Mouse (Mus musculus) liver, adult (tissue): ENCODE data around the gene Castor1.
A peak's percentile ranks its signal among the peaks of the same experiment; 100 is the strongest.

Experiments
- GATA4 ChIP-seq: IDR thresholded peaks from 2 replicates; pipeline ENCODE4 v1.6.1; 2014; ENCODE audit warnings: mild to moderate bottlenecking, low read length; ENCODE audit not compliant: insufficient replicate concordance

Castor1 gene

DNA sequence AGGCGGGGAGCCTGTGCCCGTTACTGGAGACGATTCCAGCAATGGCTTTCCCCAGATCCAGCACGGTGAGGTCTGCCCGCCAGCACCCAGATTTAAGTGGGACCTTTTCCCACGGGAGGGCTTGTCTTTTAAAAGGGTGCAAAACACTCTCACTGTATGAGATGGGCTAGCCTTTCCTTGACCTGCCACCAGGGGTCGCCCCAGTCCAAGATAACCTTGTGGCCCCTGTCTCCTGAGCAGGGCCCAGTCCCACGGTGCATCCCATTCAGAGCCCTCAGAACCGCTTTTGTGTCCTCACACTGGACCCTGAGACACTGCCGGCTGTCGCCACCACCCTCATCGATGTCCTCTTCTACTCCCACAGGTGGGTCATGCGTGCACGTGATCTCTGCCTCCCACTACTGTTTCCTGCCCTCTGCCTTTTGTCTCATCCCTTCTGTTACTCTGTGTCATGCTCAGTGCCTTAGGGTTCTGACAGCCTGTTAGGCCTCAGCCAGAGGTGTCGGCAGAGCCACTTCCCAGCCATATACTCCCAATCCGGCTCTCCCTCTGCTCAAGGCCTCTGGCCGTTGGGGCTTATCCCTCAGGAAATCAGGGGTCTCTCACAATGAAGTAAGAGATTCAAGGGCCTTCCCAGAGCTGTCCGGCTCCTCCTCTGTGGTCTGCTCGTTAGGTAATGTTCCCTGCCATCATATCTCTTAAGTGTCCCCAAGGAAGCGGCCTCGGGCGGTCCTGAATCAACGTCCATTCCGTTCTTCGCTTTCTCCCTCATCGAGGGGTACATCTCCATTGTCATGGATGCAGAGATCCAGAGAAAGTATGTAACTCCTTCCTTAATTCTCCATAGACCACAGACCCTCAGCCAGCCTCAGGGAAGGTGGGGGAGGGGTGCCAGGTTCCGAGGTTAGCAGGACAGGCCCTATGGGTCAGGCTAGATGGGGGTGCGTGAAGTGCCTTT is 2.7 kb downstream of the Castor1 start:
- peak; percentile 73; the same call in 1 of the 2 replicates for TF ChIP-seq GATA4

DNA sequence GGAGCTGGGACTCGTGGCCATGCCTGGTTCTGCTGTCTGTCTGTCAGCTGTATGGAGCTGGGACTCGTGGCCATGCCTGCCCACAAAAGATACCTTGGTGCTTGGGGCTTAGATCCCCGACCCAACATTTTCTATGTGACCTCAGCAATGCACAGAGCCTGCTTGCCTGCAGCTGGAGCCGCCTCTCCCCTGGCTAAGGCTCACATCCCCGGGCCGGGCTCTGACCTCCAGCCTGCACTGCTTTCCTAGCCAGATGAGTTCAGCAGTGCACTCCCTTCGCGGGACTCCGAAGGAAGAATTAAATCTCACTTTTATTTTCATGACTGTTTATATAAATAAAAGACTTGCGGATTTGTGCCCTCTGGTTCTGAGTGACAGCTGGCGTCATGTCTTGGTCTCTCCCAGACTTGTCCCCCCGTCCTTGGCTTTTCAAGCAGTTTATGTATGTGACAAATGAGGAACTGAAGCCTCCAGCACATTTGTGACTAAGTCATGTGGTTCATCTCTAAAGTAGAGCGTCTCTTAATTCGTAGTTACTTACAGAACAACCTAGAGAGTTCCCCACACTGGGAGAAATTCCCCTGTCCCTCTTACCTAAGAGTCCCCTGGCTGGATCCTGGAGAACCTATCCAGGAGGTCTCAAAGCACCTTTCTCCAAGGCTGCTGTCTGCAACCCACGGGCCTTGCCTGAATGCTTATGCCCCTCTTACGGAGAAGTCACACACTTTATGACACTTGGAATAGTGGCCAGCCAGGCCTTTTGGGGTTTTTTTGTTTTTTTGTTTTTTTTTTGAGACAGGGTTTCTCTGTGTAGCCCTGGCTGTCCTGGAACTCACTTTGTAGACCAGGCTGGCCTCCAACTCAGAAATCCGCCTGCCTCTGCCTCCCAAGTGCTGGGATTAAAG is 4.3 kb downstream of the Castor1 start:
- no peak for TF ChIP-seq GATA4

DNA sequence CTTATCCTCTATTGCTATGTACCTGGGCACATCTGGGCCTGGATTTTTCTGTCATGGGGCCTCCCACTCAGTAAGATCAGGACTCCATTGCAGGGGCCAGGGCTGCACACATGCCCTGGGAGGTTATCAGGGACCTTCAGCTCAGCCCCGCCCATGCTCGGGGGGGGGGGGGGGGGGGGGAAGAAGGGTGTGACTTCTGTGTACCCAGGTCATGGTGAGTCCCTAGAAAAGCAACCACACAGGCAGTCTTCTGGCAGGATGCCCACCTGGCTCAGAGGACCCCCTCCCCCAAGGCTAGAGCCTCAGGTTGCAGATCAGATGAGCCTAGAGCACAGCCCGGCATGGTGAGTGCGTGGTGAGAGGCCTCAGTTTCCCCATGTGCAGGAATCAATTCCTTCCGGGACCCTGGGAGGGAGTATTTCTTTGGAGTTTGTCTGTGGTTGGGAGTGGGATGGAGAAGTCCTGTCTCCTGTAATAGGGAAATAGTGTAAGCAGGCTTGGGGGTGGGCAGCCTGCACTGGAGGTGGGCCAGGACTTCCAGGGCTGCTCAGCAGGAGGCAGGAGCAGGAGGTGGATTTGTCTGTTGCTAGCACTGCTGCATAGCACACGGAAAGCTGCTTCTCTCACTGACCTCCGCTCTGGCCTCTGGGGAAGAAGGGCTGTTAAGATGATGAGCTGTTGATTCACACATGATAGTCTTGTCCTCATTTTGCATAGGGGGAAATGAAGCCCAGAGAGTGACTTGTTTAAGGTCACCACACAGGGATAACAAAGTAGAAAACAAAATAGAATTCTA is 5.6 kb downstream of the Castor1 start:
- TF ChIP-seq GATA4: no peak

DNA sequence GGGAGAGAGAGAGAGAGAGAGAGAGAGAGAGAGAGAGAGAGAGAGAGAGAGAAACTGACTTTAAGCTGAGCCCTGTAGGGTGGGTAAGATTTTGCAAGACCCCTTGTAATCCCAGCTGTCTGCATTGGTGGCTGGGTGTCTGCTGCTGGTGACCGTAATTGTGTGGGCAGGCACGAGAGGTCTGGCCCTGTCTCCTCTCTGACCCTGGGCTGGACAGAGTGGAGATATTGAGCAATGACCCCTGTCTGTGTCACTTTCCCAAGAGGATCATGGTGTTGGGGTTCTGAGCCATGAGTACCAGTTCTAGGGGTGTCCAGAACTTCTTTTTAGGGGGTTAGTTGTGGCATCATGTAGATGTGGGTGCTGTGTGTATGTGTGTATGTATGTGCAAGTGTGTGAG is 6.2 kb downstream of the Castor1 start:
- no peak for TF ChIP-seq GATA4

DNA sequence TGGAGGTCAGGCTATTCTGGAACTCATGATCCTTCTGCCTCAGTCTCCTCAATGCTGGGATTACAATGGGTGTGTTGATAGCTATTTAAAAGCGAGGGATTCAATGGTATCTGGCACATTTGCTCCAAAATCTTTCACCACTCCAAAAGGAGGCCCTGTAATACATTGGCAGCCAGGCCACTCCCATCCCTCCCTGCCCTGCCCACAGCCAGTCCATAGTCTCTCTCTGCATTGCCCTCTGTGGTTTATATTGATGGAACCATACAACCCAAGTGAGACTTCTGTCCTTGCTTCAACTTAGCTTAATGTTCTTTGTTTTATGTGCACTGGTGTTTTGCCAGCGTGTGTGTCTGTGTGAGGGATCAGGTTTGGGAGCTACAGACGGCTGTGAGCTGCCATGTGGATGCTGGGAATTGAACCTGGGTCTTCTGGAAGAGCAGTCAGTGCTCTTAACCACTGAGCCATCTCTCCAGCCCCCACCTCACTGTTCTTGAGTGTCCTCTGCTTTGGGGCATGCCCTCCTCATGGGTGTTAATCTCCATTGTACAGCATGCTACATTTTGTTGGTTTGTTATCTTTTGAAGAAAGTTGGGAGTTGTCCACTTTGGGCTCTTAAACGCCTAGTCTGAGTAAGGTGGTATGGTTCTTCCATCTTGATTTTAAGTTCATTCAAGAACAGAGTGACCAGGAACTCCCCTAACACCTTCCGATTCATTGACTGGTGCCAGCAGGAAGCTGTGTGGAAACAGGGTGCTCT is 8.7 kb downstream of the Castor1 start:
- TF ChIP-seq GATA4: no peak

DNA sequence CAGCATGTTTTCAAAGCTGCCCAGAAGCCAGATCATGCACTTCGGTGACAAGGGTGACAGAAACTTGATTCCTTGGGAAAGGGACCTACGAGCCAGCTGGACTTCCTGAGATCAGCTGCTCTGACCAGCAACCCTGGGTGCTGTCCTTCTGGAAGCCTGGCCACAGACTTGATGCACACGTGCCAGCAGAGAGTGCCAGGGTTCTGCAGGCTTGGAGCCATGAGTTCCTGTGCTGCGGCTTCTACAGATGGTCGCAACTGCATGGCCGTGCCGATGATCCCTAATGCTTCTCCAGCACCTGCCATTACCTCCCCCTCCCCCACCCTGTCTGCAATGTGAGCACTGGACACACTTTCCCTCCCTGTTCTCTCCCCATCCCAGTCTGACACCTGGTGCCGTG is 10.4 kb downstream of the Castor1 start:
- TF ChIP-seq GATA4: no peak

DNA sequence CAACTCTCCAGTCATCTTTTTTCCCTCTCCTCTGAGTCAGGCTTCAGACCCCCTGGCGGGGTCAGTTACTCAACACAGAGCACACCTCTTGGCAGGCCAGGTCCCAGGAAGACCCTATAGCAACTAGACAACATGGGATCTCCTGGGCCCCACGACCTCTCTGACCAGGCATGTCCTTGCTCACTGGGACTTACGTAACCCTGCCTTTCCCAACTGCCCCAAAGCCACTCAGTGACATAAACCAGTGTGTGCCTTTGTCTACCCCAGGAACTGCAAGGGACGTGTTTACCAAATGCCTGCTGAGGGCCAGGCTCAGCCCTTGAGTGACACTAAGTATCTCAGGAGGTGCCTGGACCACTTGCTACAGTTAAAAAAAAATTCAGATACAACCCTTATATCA is 11.8 kb downstream of the Castor1 start:
- no peak for TF ChIP-seq GATA4

DNA sequence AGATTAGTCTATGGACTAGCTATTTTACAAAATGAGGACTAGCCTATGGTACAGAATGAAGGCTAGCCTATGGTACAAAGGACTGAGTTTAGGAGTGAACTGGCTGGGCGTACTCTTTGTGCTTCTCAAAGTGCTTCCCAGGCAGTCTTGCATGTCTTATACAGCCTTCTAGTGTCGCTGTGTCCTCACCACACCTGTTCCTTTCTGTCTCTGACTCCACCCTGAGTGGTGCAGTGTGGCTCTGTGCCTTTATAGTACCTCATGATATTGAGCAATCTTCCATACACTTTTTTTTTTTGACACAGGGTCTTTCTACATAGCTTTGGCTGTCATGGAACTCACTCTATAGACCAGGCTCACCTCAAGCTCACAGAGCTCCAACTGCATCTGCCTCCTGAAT is 13.4 kb downstream of the Castor1 start:
- no peak for TF ChIP-seq GATA4

DNA sequence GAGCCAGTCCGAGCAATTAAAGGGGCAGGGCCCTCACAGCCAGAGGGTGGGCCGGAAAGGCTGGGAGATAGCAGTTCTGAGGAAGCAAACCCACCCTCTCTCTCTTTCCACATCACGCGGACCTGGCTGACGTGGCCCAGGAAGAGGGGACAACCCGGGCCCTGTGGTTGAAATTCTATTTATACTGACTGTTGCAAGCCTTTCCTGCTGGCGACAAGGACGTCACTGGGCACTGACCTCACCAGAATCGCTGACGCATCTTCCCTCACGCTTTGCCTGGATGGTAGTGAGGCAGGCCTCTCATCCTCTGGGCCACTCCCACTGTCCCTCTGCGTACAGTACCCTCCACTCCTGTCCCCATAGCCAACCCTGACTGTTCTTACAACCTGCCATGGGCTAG is 14.6 kb downstream of the Castor1 start:
- peak; percentile 67; the same call in 1 of the 2 replicates for TF ChIP-seq GATA4

DNA sequence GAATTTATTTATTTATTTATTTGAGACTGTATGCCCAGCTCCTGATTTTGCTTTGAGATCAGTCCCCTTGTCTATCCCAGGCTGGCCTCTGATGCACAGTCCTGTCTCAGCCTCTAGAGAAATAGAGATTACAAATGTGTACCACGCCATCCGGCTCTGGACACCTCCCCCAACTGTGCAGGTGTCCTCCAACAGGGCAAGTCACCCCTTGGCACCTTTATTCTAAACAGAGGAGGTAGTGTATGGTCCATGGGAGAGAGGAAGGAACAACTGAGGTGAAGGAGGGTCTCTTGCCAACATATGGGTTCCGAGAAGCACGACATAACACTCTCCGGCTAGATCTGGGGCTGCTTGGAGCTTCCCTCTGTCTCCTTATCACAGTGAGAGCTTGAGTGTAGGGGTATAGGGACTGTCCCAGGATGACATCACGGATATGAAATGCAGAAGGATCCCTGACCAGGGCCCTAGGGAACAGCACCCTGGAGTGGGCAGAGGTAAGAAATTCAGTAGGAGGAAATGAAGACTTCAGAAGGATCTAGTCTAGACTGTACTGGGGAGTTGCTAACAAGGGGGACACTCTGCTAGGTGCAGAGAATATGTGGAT is 17.1 kb downstream of the Castor1 start:
- TF ChIP-seq GATA4: no peak

DNA sequence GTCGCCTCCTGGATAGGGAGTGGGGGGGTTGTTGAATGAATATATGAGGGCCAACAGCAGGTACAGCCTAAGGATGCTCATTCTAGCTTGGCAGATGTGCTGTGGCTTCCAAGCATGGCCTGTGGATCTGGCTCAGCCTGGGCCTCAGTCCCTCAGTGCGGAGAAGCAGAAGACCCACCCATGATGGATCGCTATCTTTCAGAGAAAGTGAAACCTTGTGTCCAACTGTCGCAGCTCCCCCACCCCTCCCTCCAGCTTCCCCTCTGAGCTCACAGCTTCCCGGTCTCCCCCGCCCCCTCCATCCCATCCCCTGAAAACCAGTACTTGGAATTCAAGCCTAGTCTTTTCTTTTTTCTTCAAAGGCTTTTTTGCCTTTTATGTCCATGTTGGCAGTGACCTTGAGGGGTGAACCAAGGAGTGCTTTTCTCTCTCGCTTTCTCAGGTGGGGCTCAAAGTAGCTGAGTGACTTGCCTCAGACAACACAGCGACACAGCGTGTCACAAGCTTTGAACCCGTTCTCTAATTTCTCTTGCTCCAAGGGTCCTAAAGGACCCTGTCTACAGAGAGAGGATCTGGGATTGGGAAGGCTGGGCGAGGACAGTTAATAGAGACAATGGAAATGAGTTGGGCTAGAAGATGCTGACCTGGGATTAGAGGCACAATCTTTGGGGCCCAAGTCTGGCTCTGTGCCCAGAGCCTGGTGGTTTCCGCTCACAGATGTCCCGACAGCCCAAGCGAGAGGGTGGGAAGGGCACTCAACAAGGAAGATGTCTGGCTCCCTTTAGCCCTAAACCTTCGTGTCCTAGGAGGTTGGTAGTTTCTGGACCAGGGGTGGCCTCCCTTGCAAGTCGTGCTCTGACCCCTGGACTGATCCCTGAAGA is 17.9 kb downstream of the Castor1 start, which contains the start of gene Osm:
Gene Osm (plus strand): TSS at position 756 of the 881 bp plus-strand sequence.
- no peak for TF ChIP-seq GATA4

DNA sequence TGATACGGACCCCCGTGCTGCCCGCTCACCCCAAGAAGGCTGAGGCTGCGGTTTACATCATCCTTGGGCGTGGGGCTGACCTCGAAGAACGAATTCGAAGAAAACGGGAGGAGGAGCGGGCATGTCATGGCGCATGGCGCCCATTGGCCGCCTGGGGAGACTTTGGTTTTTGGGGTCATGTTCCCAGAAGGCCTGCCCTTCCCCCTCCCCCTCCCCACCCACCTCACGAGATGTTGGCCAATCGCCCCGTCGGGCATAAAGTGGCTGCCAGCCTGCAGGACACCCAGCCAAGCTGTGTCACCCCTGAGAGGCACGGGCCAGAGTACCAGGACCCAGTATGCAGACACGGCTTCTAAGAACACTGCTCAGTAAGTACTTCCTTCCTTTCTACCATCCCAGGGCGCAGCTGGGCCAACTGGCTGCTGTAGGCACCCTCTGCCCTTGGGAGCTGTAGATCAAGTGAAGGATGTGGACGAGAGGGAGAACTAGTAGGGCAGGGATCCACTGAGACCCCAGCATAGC is 18.6 kb downstream of the Castor1 start:
- TF ChIP-seq GATA4: no peak

DNA sequence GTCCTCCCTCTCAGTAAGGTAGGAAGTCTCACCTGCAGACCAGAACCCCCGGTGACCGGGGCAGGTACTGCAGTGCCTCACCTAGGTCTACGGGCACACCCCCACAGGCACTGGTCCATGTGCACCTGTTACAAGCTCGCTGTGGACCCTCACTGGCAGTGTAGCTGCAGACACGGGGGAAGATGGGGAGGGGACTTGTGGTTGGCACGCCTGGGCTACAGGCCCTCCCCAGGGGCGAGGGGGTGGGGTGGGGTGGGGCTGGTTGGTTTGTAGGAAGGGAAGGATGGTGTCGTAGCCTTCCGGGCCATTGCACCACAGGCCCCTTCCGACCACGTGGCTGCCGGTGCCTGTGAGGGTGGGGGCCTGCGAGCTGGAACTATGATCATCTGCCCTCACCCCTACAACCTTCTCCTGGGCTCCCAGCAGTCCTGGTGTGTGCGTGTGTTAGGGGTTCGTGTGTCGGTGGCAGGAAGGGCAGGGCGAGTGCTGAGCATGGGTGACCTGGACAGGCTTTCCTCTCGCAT is 19.4 kb downstream of the Castor1 start:
- TF ChIP-seq GATA4: no peak

DNA sequence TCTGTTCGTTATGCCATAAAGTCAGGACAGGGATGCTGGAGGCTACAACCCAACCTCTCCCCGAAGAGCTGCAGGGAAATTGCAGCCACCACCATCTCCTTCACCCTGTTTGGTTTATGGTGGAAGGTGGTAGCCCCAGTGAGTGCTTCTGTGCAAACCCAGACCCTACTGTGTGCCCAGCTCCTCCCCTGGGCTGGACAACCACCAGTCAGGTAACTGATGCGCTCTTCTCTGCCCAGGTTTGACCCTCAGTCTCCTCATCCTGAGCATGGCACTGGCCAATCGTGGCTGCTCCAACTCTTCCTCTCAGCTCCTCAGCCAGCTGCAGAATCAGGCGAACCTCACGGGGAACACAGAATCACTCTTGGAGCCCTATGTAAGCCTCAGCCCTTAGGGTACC is 20.1 kb downstream of the Castor1 start:
- TF ChIP-seq GATA4: no peak
